Mouse (Mus musculus): ENCODE measurements around the gene Dao. TPM values are rescaled to one million over a fixed set of nuclear protein-coding genes. Genes with fewer than 3 reads are reported as not detected.

The Dao gene
- polyA plus RNA-seq, 1 experiment from 2014 or later = not detected

DNA sequence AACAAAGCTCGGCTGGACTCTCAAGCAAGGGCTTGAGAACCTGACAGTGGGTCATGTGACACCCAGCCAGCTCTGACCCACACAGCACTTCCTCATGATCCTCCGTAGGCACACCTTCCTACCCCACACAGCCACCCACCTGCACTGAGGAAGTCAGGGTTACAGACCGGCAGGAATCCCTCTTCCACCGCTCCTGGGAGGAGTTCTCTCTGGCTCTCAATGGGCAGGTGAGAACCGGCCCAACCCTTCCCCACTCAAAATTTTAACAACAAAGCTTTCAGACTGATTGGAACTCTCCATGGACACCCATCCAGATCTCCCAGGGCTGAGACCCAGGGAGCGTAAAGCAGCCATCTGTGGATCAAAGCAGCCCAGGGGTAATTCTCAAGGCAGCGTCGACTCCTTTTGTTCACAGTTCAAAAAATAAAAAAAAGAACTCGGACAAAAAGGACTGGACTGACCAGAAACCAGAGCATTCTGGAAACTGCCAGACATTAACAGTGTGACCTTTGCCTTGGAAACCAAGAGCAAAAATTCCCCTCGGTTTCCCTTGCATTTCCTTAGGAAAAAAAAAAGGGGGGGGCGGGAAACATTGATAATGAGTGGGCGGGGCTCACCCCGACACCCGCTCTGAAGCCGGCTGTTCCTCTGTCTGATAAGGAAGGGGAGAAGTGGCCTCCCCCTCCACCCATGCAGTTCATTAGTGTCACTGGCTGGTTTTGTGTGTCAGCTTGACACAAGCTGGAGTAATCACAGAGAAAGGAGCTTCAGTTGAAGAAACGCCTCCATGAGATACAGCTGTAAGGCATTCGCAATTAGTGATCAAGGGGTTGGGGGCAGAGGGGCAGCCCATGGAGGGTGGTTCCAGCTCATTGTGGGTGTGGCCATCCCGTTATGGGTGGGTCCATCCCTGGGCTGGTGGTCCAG is 30.7 kb upstream of the Dao start:
- Histone ChIP-seq H3K36me3 (replicated peaks) (peaks cover 25% of the 10 kb centered on the region), H3K9me3 (no peaks in the 10 kb centered on the region), H3K27me3 (no peaks in the 10 kb centered on the region), H3K4me1 (peaks cover 37% of the 10 kb centered on the region), H3K9ac (no peak overlapping the region), H3K4me3 (replicated peaks) (no peak overlapping the region), H3K27ac (peak overlapping the region; percentile 68), H3K4me2 (peak overlapping the region; percentile 26)
- 15% methylated on average over 18 of the region's 18 CpGs for WGBS
- peak; percentile 74 for ATAC-seq (ENCODE audit: low FRiP score)

DNA sequence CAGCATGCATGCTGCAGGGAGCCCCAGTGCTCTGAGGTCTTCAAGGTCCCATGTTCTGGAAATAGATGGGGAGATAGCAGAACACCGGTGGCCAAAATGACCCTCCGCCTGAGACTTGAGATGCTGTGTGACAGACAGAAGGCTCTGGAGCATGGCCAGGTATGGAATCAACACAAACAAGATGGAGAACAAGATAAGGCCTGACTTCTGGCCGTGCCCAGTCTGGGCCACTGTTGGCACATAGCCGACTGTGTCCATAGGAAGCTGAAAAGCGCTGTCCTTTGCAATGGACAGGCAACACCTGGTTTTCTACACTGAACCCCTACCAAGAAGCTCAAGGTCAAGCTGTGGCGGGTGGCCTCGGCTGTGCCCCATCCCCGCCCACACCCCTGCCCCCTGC is 29.7 kb upstream of the Dao start:
- Histone ChIP-seq H3K9me3 (no peaks in the 10 kb centered on the region), H3K27ac (peak overlapping the region; percentile 68), H3K4me1 (peaks cover 37% of the 10 kb centered on the region), H3K4me3 (replicated peaks) (no peak overlapping the region), H3K27me3 (no peaks in the 10 kb centered on the region), H3K4me2 (no peak overlapping the region), H3K36me3 (replicated peaks) (peaks cover 23% of the 10 kb centered on the region), H3K9ac (no peak overlapping the region)
- no peak for ATAC-seq (ENCODE audit: low FRiP score)
- 95% methylated on average over 8 of the region's 8 CpGs for WGBS

DNA sequence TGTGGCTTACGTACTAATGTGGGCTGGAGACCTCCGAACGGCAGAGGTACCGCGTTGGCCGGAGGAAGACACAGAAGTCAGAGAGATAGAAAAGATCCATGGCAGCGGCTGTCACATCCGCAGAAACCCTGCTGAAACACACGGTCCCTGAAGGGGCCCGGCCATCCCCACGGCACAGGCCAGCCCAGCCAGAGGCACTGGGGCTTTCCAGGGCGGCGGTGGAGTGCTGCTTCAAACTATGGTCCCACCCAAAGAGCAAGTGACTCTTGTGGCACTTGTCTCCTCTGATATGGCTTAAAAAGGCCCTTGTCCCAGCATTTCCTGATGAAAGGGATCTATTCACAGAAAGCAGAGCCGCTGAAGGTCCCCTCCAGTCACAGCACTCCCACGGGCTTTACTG is 28.9 kb upstream of the Dao start:
- Histone ChIP-seq H3K27ac (0 out of 2 replicates have a peak overlapping the region, but pooled peaks have one; percentile 4), H3K9me3 (no peaks in the 10 kb centered on the region), H3K4me3 (replicated peaks) (no peak overlapping the region), H3K36me3 (replicated peaks) (peaks cover 15% of the 10 kb centered on the region), H3K4me1 (peaks cover 37% of the 10 kb centered on the region), H3K4me2 (no peak overlapping the region), H3K9ac (no peak overlapping the region), H3K27me3 (no peaks in the 10 kb centered on the region)
- ATAC-seq (ENCODE audit: low FRiP score) = no peak
- 69% methylated on average over 15 of the region's 15 CpGs for WGBS

DNA sequence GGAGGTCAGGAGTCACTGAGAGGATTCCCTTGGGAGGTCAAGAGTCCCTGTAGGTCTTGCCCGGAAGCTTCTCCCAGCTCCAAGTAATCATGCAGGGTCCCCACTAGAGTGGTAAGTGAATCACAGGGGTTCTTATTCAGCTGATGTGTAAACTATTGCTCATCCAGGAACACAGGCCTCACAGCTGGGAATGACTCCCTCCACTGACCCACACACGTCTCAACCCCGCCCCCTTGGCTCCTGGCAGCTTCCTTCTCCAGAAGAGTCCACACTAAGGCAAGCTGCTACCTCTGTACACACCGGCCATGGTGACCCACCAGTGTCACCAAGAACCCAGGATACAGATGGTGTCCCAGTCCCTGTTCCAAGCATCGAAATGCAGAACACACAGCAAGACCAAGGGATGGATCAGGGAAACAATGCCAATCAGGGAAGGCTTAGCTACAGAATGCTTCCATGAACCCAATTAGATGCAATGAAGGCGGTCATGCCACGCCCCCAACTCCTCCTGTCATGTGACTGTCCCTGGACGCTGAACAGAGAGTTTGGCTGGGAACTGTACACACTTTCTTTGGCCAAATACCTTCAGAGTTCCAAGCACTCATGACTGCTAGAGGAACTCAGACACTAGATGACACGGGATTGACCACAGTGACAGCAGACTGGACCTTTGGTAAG is 27.8 kb upstream of the Dao start:
- no peak for ATAC-seq (ENCODE audit: low FRiP score)
- H3K9ac ChIP-seq = no peak overlapping the region
- 70% methylated on average over 9 of the region's 9 CpGs for WGBS
- no peak overlapping the region for H3K27ac ChIP-seq
- H3K4me3 ChIP-seq (replicated peaks) = no peak overlapping the region
- no peaks in the 10 kb centered on the region for H3K9me3 ChIP-seq
- peaks cover 7% of the 10 kb centered on the region; the same call in 1 of the 2 replicates for H3K36me3 ChIP-seq (replicated peaks)
- H3K27me3 ChIP-seq = no peaks in the 10 kb centered on the region
- no peak overlapping the region for H3K4me2 ChIP-seq
- H3K4me1 ChIP-seq = peaks cover 37% of the 10 kb centered on the region

DNA sequence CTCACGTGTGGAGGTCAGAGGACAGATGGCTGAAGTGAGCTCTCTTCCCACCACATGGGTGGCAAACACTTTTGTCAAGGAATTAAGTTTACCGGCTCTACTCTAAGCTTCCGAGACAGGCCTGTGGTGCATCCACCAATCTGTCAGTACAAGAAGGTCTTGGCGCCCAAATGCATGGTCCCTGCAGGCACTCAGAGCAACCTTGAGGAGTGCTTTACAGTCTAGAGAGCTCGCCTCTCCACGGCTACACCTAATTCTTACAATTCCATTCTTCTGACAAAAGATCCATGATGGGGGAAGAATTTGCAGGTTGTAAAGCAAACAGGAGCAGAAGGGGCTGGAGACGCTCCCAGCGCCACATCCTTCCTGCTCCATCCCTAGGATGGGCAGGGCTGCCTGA is 26.9 kb upstream of the Dao start:
- Histone ChIP-seq H3K4me1 (peaks cover 37% of the 10 kb centered on the region), H3K27ac (no peak overlapping the region), H3K27me3 (no peaks in the 10 kb centered on the region), H3K4me3 (replicated peaks) (no peak overlapping the region), H3K9ac (no peak overlapping the region), H3K9me3 (no peaks in the 10 kb centered on the region), H3K4me2 (no peak overlapping the region), H3K36me3 (replicated peaks) (peaks cover 7% of the 10 kb centered on the region; the same call in 1 of the 2 replicates)
- 88% methylated on average over 8 of the region's 8 CpGs for WGBS
- no peak for ATAC-seq (ENCODE audit: low FRiP score)

DNA sequence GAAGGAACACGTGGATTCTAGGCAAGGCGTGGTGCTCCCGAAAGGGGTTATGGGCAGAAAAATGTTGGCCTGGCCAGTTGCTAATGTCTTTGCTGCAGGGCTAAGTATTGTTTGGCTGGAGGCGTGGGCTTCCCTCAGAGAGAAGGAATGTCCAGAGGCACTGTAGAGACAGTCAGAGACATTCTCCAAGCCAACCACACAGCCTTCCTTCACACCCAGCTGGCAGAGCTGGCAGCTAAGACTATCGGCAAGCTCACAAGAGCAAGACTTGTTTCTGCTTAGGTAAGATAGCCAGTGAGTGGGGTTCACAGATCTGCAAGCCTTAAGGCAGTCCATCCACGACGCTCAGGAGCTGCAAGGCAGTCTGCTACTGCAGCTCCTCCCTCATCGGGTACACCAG is 26.2 kb upstream of the Dao start:
- Histone ChIP-seq H3K36me3 (replicated peaks) (peaks cover 7% of the 10 kb centered on the region; the same call in 1 of the 2 replicates), H3K9me3 (no peaks in the 10 kb centered on the region), H3K27ac (no peak overlapping the region), H3K9ac (no peak overlapping the region), H3K27me3 (no peaks in the 10 kb centered on the region), H3K4me2 (no peak overlapping the region), H3K4me3 (replicated peaks) (no peak overlapping the region), H3K4me1 (peaks cover 37% of the 10 kb centered on the region)
- WGBS = 81% methylated on average over 8 of the region's 8 CpGs
- no peak for ATAC-seq (ENCODE audit: low FRiP score)

DNA sequence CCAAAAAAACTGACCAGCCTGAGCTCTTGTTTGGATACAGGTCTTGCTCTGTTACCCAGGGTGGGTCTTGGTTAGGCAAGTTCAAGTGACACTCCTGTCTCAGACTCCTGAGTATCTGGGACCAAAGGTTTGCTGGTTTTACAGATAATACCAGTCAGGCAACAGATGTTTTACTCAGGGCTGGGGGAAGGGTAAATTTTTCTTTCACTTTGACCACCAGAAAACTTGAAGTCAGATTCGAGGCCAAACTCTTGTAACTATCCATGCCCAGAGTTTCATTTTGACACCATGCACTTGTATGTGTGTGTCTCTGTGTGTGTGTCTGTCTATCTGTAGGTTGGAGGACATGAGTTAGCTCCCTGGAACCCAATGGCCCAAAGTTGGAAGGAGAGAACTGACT is 23.0 kb upstream of the Dao start:
- Histone ChIP-seq H3K9ac (no peak overlapping the region), H3K9me3 (no peaks in the 10 kb centered on the region), H3K36me3 (replicated peaks) (peaks cover 13% of the 10 kb centered on the region; the same call in 1 of the 2 replicates), H3K27me3 (no peaks in the 10 kb centered on the region), H3K27ac (no peak overlapping the region), H3K4me3 (replicated peaks) (no peak overlapping the region), H3K4me1 (peaks cover 7% of the 10 kb centered on the region), H3K4me2 (no peak overlapping the region)
- no peak for ATAC-seq (ENCODE audit: low FRiP score)
- 86% methylated on average over 1 of the region's 1 CpGs for WGBS

DNA sequence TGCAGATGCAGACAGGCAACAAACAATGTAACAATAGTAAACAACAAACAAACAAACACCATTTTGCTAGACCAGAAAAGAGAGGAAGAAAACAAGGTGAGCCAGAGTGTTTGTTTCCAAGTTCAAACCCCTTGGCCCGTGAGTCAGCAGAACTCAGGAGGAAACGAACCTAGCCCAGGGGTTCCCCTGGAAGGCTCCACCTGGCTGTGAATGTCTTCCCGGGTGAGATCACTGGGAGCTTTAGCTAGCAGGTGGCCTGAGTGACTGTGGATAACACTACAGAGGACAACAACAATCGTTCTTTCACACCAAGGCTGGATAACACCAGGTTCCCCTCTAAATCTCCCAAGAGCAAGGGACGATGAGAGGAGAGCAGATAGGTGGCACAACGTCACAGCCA is 22.3 kb upstream of the Dao start:
- Histone ChIP-seq H3K27ac (no peak overlapping the region), H3K4me3 (replicated peaks) (no peak overlapping the region), H3K36me3 (replicated peaks) (peaks cover 18% of the 10 kb centered on the region; the same call in 1 of the 2 replicates), H3K27me3 (no peaks in the 10 kb centered on the region), H3K4me1 (peaks cover 7% of the 10 kb centered on the region), H3K9ac (no peak overlapping the region), H3K4me2 (no peak overlapping the region), H3K9me3 (no peaks in the 10 kb centered on the region)
- ATAC-seq (ENCODE audit: low FRiP score) = no peak
- 91% methylated on average over 6 of the region's 6 CpGs for WGBS

DNA sequence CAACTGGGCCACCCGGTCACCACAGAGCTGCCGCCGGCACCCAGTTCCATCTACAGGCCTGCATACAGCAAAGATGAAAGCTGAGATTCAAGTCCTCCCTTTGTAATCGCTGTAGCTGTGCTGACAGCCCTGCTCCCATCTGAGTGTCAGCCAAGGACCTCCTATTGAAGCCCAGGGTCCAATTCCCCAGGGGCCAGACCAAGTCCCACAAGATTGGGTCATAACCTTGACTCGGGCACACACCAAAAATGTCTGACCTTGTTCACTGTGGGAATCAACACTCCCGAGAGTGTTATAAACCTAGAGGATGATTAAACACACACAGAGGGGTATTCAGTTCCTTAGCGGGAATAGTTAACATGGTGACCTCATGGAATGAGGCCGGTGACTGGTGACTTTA is 21.7 kb upstream of the Dao start:
- Histone ChIP-seq H3K4me3 (replicated peaks) (no peak overlapping the region), H3K9ac (no peak overlapping the region), H3K27me3 (no peaks in the 10 kb centered on the region), H3K4me1 (peaks cover 14% of the 10 kb centered on the region), H3K36me3 (replicated peaks) (peaks cover 16% of the 10 kb centered on the region; the same call in 1 of the 2 replicates), H3K4me2 (no peak overlapping the region), H3K9me3 (no peaks in the 10 kb centered on the region), H3K27ac (no peak overlapping the region)
- 84% methylated on average over 8 of the region's 8 CpGs for WGBS
- ATAC-seq (ENCODE audit: low FRiP score) = no peak

DNA sequence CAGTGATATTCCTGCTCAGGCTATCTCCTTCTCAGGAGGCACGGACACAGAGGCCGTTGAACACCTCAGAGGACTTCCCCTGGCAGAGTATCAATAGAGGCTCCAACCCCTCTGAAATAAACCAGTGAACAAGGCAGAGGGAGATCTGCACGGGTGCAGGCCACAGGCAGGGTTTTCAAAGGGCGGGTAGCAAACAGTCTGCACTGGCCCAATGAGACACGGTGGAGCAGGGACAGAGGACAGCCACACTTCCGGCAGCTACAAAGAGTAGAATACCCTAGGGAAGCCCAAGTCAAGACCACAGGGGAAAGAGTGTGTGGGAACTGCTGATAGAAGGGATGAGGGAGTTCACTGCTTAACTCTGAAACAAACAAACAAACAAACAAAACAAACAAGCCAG is 20.0 kb upstream of the Dao start:
- ATAC-seq (ENCODE audit: low FRiP score) = no peak
- H3K36me3 ChIP-seq (replicated peaks) = peaks cover 13% of the 10 kb centered on the region; the same call in 1 of the 2 replicates
- H3K9ac ChIP-seq = 0 out of 2 replicates have a peak overlapping the region, but pooled peaks have one; percentile 17
- no peak overlapping the region for H3K4me2 ChIP-seq
- H3K27ac ChIP-seq = no peak overlapping the region
- WGBS = 85% methylated on average over 6 of the region's 6 CpGs
- H3K9me3 ChIP-seq = no peaks in the 10 kb centered on the region
- no peaks in the 10 kb centered on the region for H3K27me3 ChIP-seq
- H3K4me3 ChIP-seq (replicated peaks) = no peak overlapping the region
- peaks cover 14% of the 10 kb centered on the region for H3K4me1 ChIP-seq

DNA sequence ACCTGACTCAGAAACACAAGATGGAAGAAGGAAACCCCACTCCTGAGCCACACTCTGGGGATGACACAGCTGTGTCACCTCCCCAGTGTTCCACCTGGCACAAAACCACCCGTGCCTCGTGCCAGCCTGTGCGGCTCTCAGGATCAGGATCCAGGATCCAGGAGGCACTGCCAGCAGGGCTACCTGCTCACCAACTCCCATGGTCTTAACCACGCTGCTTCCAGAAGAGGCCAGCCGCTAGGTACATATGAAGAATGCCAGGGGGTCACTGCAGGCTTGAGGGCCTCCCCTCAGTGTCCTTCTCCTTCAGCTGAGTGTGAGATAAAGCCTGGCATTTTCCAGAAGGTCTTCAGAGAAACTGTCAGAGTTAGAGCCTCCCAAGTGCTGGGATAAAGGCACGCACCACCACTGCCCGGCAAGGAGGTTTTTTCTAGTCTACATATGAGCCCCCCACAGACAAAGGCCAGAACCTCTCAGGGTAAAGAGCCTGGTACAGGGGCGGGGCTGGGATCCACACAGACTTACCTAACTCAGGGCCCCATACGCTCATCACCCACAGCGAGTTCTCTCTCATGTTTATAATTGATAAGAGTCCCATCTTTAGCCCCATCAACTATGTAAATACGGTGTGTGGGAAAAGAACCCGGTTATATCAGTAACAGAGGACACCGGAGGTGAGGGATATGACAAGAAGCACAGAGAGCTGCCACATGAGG is 19.3 kb upstream of the Dao start:
- 91% methylated on average over 13 of the region's 13 CpGs for WGBS
- Histone ChIP-seq H3K9ac (no peak overlapping the region), H3K4me1 (peaks cover 14% of the 10 kb centered on the region), H3K9me3 (no peaks in the 10 kb centered on the region), H3K27ac (no peak overlapping the region), H3K4me3 (replicated peaks) (no peak overlapping the region), H3K4me2 (no peak overlapping the region), H3K36me3 (replicated peaks) (peaks cover 16% of the 10 kb centered on the region; the same call in 1 of the 2 replicates), H3K27me3 (no peaks in the 10 kb centered on the region)
- no peak for ATAC-seq (ENCODE audit: low FRiP score)

DNA sequence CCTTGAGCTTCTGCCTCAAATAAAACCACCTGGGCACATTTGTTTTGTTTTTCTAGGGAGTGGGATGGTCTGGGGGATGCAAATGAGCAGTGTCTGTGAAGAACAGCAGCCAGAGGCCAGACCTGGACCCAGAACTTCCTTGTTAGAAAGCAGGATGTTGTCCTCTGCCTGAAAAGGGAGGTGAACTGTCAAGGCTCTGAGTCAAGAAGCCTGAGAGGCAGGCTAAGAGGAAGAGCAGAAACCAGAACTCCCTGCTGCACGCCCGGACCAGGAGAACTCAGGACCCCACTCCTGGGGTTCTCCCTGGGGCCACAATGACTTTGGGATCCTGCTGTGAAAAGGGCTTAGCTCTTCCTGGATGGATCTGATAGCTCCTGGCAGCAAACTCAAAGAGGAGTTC is 17.8 kb upstream of the Dao start:
- no peak overlapping the region for H3K27ac ChIP-seq
- ATAC-seq (ENCODE audit: low FRiP score) = no peak
- H3K4me2 ChIP-seq = no peak overlapping the region
- no peaks in the 10 kb centered on the region for H3K27me3 ChIP-seq
- H3K9me3 ChIP-seq = no peaks in the 10 kb centered on the region
- H3K4me3 ChIP-seq (replicated peaks) = no peak overlapping the region
- H3K9ac ChIP-seq = no peak overlapping the region
- peaks cover 19% of the 10 kb centered on the region; the same call in 1 of the 2 replicates for H3K36me3 ChIP-seq (replicated peaks)
- H3K4me1 ChIP-seq = peaks cover 14% of the 10 kb centered on the region
- 75% methylated on average over 2 of the region's 2 CpGs for WGBS
